Mouse (Mus musculus) liver, adult 10 weeks (tissue): ENCODE measurements around the gene 4930579F01Rik. TPM values are rescaled to one million over a fixed set of nuclear protein-coding genes. Genes with fewer than 3 reads are reported as not detected.

Source experiments
- polyA plus RNA-seq: library from polyadenylated mRNA; stranded (reverse); fragments of 350-450 nt; fragmentation: Illumina TruSeq; extraction: RNeasy Lipid Tissue Mini Kit (QIAGEN cat#74804); gene quantifications from one replicate; pipeline ENCODE4 v1.2.3, GENCODE M21; 2014; ENCODE audit warnings: low read depth, low replicate concordance

4930579F01Rik gene
- polyA plus RNA-seq = not detected

DNA sequence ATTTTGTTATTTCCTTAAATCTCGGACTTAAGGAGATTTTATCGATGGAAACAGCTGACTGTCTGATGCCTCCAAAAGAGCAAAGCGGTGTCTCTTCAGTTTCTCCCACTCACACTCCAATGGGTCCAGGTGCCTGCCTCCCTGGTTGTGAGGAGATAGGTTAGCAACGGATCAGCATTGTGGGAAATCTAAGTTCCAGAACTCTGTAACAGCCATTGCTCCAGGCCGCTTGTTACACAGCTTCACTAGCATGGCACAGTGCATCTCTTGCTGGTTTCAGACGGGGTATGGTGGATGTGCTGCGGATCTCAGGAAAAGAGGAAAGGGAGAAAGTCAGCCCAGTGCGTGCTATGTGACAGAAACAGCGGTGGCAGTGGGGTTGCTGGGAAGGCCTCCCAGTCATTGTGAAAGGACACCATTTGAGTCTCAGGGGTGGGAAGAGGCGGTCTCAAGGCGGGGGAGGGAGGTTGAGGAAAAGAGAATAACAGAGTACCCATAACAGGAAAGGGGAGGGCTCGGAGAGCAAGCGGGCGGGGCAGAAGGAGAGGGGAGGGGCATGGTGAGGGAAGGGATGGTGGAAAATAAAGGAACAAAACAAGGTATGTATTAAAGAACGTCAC, at the start of gene 4930579F01Rik:
Gene 4930579F01Rik (minus strand): TSS at position 143 of the 620 bp plus-strand sequence.

DNA sequence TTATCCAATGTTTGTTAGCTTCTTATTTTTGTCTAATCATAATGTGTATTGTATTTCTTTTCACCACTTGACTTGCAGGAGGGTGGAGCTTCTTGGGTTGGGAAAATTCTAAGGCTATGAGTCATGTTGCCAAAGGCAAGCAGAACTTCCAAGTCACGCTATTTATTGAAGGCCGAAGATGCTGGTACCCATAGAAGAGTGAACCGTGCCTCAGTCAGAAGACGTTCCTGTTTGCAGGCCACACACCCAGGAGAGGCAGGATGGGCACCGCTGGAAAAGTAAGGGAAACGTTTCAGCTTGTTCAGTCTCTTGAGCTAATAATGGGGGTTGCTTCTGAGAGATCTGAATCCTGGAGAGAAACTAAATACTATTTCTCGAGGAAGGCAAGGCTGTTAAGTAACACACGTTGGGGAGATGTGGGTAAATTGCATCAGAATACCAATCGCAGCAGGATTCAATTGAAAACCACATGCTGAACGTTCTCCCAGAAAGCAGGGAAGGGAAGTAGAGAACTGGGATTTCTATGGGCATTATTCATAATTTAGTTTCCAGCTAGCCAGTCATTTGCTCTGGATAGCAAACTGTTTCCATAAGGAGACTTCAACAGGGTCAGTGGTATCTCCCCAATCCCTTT, 24.1 kb upstream of the 4930579F01Rik start, which contains the start of gene Adh7:
Gene Adh7 (plus strand): TSS at position 130 of the 634 bp plus-strand sequence.

DNA sequence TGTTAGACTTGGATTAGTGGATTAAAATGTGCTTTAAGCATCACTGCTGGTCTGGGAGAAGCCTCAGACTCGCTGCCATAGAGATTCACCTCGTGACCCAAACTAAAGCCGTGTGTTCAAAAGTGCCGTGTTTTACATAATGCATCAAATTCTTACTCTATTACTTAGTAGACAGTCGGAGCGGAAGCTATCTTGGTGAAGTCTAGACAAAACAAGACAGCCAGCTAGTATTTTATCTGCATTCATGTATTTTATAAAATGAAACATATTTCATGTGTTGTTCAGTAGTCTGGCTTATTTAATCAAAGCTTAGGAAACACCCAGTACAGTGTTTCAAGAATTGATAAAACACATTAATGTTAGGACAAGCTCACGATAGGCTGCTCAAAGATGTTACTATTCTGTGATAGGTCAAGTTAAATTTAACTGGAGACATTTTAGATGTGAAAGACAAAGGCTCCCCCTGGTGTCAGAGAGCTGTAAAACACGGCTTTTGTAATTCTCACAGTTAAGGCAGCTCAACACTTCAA, 48.9 kb downstream of the 4930579F01Rik start, which contains the start of gene Mttp:
Gene Mttp (minus strand): TSS at position 327 of the 530 bp plus-strand sequence.

DNA sequence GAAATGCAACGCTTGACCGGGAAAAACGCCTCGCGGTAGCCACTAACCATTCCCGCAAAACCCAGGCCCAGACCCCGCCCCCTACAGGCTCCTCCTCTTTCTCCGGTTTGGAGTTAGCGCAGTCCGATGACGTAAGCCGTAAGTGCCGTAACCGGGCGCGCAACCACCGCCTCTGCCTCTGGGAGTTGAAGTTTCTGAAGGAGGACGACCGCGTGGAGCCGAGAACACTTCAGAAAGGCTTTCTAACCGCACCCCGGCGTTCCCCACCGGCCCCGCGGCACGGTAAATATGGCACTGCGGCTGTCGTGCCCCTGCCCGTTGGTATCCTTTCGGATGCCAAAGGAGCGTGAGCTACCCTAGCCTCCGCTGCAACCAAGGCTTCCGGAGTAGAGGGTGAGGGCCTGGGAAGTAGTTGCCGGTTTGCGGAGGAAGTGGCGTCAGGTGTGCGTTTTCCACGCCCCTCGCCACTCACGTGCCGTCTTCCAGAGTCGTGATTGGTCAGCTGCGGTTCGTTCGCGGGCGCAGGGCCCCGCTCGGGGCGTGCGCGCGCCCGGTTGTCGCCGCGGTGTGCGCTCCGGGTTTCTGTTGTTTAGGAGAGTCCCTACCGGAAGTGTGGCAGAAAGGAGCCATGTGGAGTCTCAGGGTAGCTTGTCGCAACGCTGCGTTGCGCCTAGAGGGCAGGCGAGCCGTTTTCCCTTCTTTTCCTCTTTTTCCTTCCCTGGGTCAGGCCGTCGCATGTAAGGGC, 50.1 kb downstream of the 4930579F01Rik start, which contains the start of gene Trmt10a:
Gene Trmt10a (plus strand): TSS at position 134 of the 745 bp plus-strand sequence.

Other genes with a start within 250 kb of the 4930579F01Rik start
- gene Dapp1, start 212.3 kb downstream of the 4930579F01Rik start, polyA plus RNA-seq = 1.4 TPM
- not detected for gene 1110002E22Rik, start 128.8 kb downstream of the 4930579F01Rik start, polyA plus RNA-seq
- gene Gm5105, start 126.4 kb downstream of the 4930579F01Rik start, polyA plus RNA-seq = not detected
- gene Trmt10a, start 50.4 kb downstream of the 4930579F01Rik start, polyA plus RNA-seq = 5.7 TPM
- 196 TPM for gene Mttp, start 48.9 kb downstream of the 4930579F01Rik start, polyA plus RNA-seq
- 3.2 TPM for gene Adh7, start 23.9 kb upstream of the 4930579F01Rik start, polyA plus RNA-seq
- gene Adh1, start 67.2 kb upstream of the 4930579F01Rik start, polyA plus RNA-seq = 1,165 TPM
- gene Adh6a, start 119.5 kb upstream of the 4930579F01Rik start, polyA plus RNA-seq = not detected
- not detected for gene Adh6b, start 147.9 kb upstream of the 4930579F01Rik start, polyA plus RNA-seq
- gene Adh4, start 221.6 kb upstream of the 4930579F01Rik start, polyA plus RNA-seq = 279 TPM
- gene Adh5, start 249.3 kb upstream of the 4930579F01Rik start, polyA plus RNA-seq = 467 TPM